Mouse (Mus musculus) limb, embryonic 14.5 days (tissue): ENCODE data around the gene Hexim1. TPM values are rescaled to one million over a fixed set of nuclear protein-coding genes. Genes with fewer than 3 reads are reported as not detected.

Source experiments
- ATAC-seq: fragments of 200-750 bp; cut with Nextera tagmentation; 2 replicates; pipeline ENCODE4 v1.8.0; 2017; ENCODE audit warnings: low read depth, moderate number of reproducible peaks, moderate TSS enrichment; ENCODE audit not compliant: low FRiP score
- DNase-seq: peaks from one replicate; pipeline ENCODE4 v3.0.0-alpha.2; 2015; ENCODE audit warnings: low spot score
- H3K27ac ChIP-seq: fragments of 300-500 bp; sonication (generic); replicated peaks from 2 replicates; pipeline ENCODE4 v1.5.1; 2014; ENCODE audit warnings: low read depth, mild to moderate bottlenecking, low read length, moderate library complexity, mixed read lengths
- H3K27me3 ChIP-seq: fragments of 300-500 bp; sonication (generic); 2 replicates; pipeline ENCODE4 v1.6.1; 2014; ENCODE audit warnings: low read length, mixed read lengths; ENCODE audit not compliant: control insufficient read depth, insufficient read depth
- H3K36me3 ChIP-seq: fragments of 300-500 bp; sonication (generic); 2 replicates; pipeline ENCODE4 v1.6.1; 2014; ENCODE audit warnings: mild to moderate bottlenecking, low read length, moderate library complexity, mixed read lengths; ENCODE audit not compliant: control insufficient read depth, insufficient read depth
- H3K4me1 ChIP-seq: fragments of 300-500 bp; sonication (generic); 2 replicates; pipeline ENCODE4 v1.6.1; 2014; ENCODE audit warnings: antibody characterized with exemption, low read length, mixed read lengths; ENCODE audit not compliant: control insufficient read depth, insufficient read depth
- H3K4me2 ChIP-seq: fragments of 300-500 bp; sonication (generic); replicated peaks from 2 replicates; pipeline ENCODE4 v1.6.1; 2014; ENCODE audit warnings: low read depth, mild to moderate bottlenecking, low read length, moderate library complexity; ENCODE audit not compliant: severe bottlenecking
- H3K4me3 ChIP-seq: fragments of 300-500 bp; sonication (generic); replicated peaks from 2 replicates; pipeline ENCODE4 v1.5.1; 2014; ENCODE audit warnings: low read length
- H3K9ac ChIP-seq: fragments of 300-500 bp; sonication (generic); 2 replicates; pipeline ENCODE4 v1.6.1; 2014; ENCODE audit warnings: mild to moderate bottlenecking, low read depth, low read length, moderate library complexity; ENCODE audit not compliant: severe bottlenecking
- H3K9me3 ChIP-seq: fragments of 300-500 bp; sonication (generic); 2 replicates; pipeline ENCODE4 v1.6.1; 2016; ENCODE audit warnings: low read length; ENCODE audit not compliant: control insufficient read depth
- POLR2A ChIP-seq: fragments of 200-500 bp; IDR thresholded peaks from 2 replicates; pipeline ENCODE4 v1.8.0; 2012; ENCODE audit warnings: inconsistent platforms, mild to moderate bottlenecking, moderate library complexity, borderline replicate concordance; ENCODE audit not compliant: insufficient read depth, insufficient read length; ENCODE audit errors: extremely low read depth
- WGBS: fragments of 180-500 bp; shearing (Covaris S2); extraction: QIAGEN DNeasy Blood & Tissue Kit; methylation state at CpG from one replicate; pipeline ENCODE4 v1.1.7; 2014; 5-methylcytosine and 5-hydroxymethylcytosine counted together
- polyA plus RNA-seq, 2 experiments: library from polyadenylated mRNA; depleted of rRNA in 1 of 2; stranded (reverse) in 1 of 2; unstranded in 1 of 2; fragments of >200 nt; fragmentation: Nextera tagmentation in 1 of 2; extraction: Ambion mirVana in 1 of 2; gene quantifications; 2 replicates each; pipeline versions ENCODE4 v1.2.1 to v1.2.3; 2012 to 2014

The Hexim1 gene
- polyA plus RNA-seq, 2 experiments: 7.5 to 21.1 TPM

- H3K4me3 ChIP-seq: no peak overlapping the region
- peaks cover 3% of the 10 kb centered on the region; the same call in 1 of the 2 replicates for H3K4me1 ChIP-seq
- TF ChIP-seq POLR2A: no peak
- H3K27me3 ChIP-seq: no peaks in the 10 kb centered on the region
- no peak overlapping the region for H3K9ac ChIP-seq
- ATAC-seq: no peak
- H3K4me2 ChIP-seq: no peak overlapping the region
- no peaks in the 10 kb centered on the region for H3K9me3 ChIP-seq
- no peak overlapping the region for H3K27ac ChIP-seq
- WGBS: 75% methylated on average over 7 of the region's 7 CpGs
- no peak for DNase-seq
- no peaks in the 10 kb centered on the region for H3K36me3 ChIP-seq
Observed at GRCm38 (mm10) chr11:103161449-103161848, 45.4 kb downstream of the Hexim1 start.

GRCm38 (mm10) chr11:103162132-103162531, 46.1 kb downstream of the Hexim1 start:
- Histone ChIP-seq H3K9me3 (no peaks in the 10 kb centered on the region), H3K4me3 (no peak overlapping the region), H3K36me3 (no peaks in the 10 kb centered on the region), H3K9ac (no peak overlapping the region), H3K27ac (no peak overlapping the region), H3K4me2 (no peak overlapping the region), H3K27me3 (no peaks in the 10 kb centered on the region), H3K4me1 (peaks cover 3% of the 10 kb centered on the region; the same call in 1 of the 2 replicates)
- TF ChIP-seq POLR2A: no peak
- ATAC-seq (no peak), DNase-seq (no peak)
- WGBS: 84% methylated on average over 5 of the region's 5 CpGs

- H3K4me3 ChIP-seq: no peak overlapping the region
- DNase-seq (no peak), ATAC-seq (no peak)
- H3K27ac ChIP-seq: no peak overlapping the region
- H3K9me3 ChIP-seq: no peaks in the 10 kb centered on the region
- no peak overlapping the region for H3K4me2 ChIP-seq
- H3K27me3 ChIP-seq: peaks cover 6% of the 10 kb centered on the region
- WGBS: 33% methylated on average over 10 of the region's 10 CpGs
- H3K36me3 ChIP-seq: no peaks in the 10 kb centered on the region
- peaks cover 3% of the 10 kb centered on the region; the same call in 1 of the 2 replicates for H3K4me1 ChIP-seq
- no peak overlapping the region for H3K9ac ChIP-seq
- no peak for TF ChIP-seq POLR2A
Observed at GRCm38 (mm10) chr11:103164391-103164790, 48.4 kb downstream of the Hexim1 start.

GRCm38 (mm10) chr11:103168690-103169390, 52.8 kb downstream of the Hexim1 start:
- Histone ChIP-seq H3K9ac (no peak overlapping the region), H3K4me3 (no peak overlapping the region), H3K27ac (no peak overlapping the region), H3K27me3 (peaks cover 42% of the 10 kb centered on the region), H3K36me3 (no peaks in the 10 kb centered on the region), H3K9me3 (no peaks in the 10 kb centered on the region), H3K4me1 (peaks cover 5% of the 10 kb centered on the region; the same call in 1 of the 2 replicates), H3K4me2 (no peak overlapping the region)
- peak; percentile 54 for DNase-seq
- no peak for TF ChIP-seq POLR2A
- WGBS: 27% methylated on average over 9 of the region's 9 CpGs
- no peak for ATAC-seq

Other genes starting within 250 kb of the Hexim1 start
- 95.0 and 113 TPM in 2 replicates for gene Eftud2, start 235.2 kb upstream of the Hexim1 start, polyA plus RNA-seq (2012; rRNA removed)
- gene Eftud2, start 235.2 kb upstream of the Hexim1 start, polyA plus RNA-seq (2014; fragmentation: Nextera tagmentation; extraction: Ambion mirVana): 137 and 149 TPM in 2 replicates
- gene Ccdc103, start 235.0 kb upstream of the Hexim1 start, polyA plus RNA-seq (2012; rRNA removed): 0.34 and 0.41 TPM in 2 replicates
- gene Ccdc103, start 235.0 kb upstream of the Hexim1 start, polyA plus RNA-seq (2014; fragmentation: Nextera tagmentation; extraction: Ambion mirVana): 0.50 and 1.0 TPM in 2 replicates
- 0.04 TPM in 1 of 2 replicates, not detected in the other for gene Fam187a, start 231.1 kb upstream of the Hexim1 start, polyA plus RNA-seq (2012; rRNA removed)
- not detected in 2 replicates for gene Fam187a, start 231.1 kb upstream of the Hexim1 start, polyA plus RNA-seq (2014; fragmentation: Nextera tagmentation; extraction: Ambion mirVana)
- 0.48 and 0.65 TPM in 2 replicates for gene Gfap, start 215.3 kb upstream of the Hexim1 start, polyA plus RNA-seq (2012; rRNA removed)
- 0.48 and 0.50 TPM in 2 replicates for gene Gfap, start 215.3 kb upstream of the Hexim1 start, polyA plus RNA-seq (2014; fragmentation: Nextera tagmentation; extraction: Ambion mirVana)
- 24.5 and 30.3 TPM in 2 replicates for gene Kif18b, start 191.1 kb upstream of the Hexim1 start, polyA plus RNA-seq (2012; rRNA removed)
- 6.1 and 7.2 TPM in 2 replicates for gene Kif18b, start 191.1 kb upstream of the Hexim1 start, polyA plus RNA-seq (2014; fragmentation: Nextera tagmentation; extraction: Ambion mirVana)
- gene C1ql1, start 169.5 kb upstream of the Hexim1 start, polyA plus RNA-seq (2012; rRNA removed): 3.3 and 4.8 TPM in 2 replicates
- gene C1ql1, start 169.5 kb upstream of the Hexim1 start, polyA plus RNA-seq (2014; fragmentation: Nextera tagmentation; extraction: Ambion mirVana): 1.9 and 3.8 TPM in 2 replicates
- gene Nmt1, start 88.0 kb upstream of the Hexim1 start, polyA plus RNA-seq (2012; rRNA removed): 45.9 and 48.9 TPM in 2 replicates
- 50.2 and 53.9 TPM in 2 replicates for gene Nmt1, start 88.0 kb upstream of the Hexim1 start, polyA plus RNA-seq (2014; fragmentation: Nextera tagmentation; extraction: Ambion mirVana)
- 182 and 259 TPM in 2 replicates for gene Dcakd, start 87.9 kb upstream of the Hexim1 start, polyA plus RNA-seq (2012; rRNA removed)
- 173 and 185 TPM in 2 replicates for gene Dcakd, start 87.9 kb upstream of the Hexim1 start, polyA plus RNA-seq (2014; fragmentation: Nextera tagmentation; extraction: Ambion mirVana)
- 10.3 and 13.2 TPM in 2 replicates for gene Plcd3, start 14.6 kb upstream of the Hexim1 start, polyA plus RNA-seq (2012; rRNA removed)
- 3.8 and 4.9 TPM in 2 replicates for gene Plcd3, start 14.6 kb upstream of the Hexim1 start, polyA plus RNA-seq (2014; fragmentation: Nextera tagmentation; extraction: Ambion mirVana)
- gene Acbd4, start 14.5 kb upstream of the Hexim1 start, polyA plus RNA-seq (2012; rRNA removed): 11.2 and 14.2 TPM in 2 replicates
- 20.2 and 25.2 TPM in 2 replicates for gene Acbd4, start 14.5 kb upstream of the Hexim1 start, polyA plus RNA-seq (2014; fragmentation: Nextera tagmentation; extraction: Ambion mirVana)
- 9.4 and 10.8 TPM in 2 replicates for gene Hexim2, start 16.2 kb downstream of the Hexim1 start, polyA plus RNA-seq (2012; rRNA removed)
- 8.6 and 11.1 TPM in 2 replicates for gene Hexim2, start 16.2 kb downstream of the Hexim1 start, polyA plus RNA-seq (2014; fragmentation: Nextera tagmentation; extraction: Ambion mirVana)
- 3.7 and 3.8 TPM in 2 replicates for gene Fmnl1, start 54.9 kb downstream of the Hexim1 start, polyA plus RNA-seq (2012; rRNA removed)
- gene Fmnl1, start 54.9 kb downstream of the Hexim1 start, polyA plus RNA-seq (2014; fragmentation: Nextera tagmentation; extraction: Ambion mirVana): 2.5 and 2.6 TPM in 2 replicates
- gene 1700023F06Rik, start 92.3 kb downstream of the Hexim1 start, polyA plus RNA-seq (2012; rRNA removed): 0.56 and 0.57 TPM in 2 replicates
- gene 1700023F06Rik, start 92.3 kb downstream of the Hexim1 start, polyA plus RNA-seq (2014; fragmentation: Nextera tagmentation; extraction: Ambion mirVana): 0.88 and 1.5 TPM in 2 replicates
- not detected in 2 replicates for gene Spata32, start 102.2 kb downstream of the Hexim1 start, polyA plus RNA-seq (2012; rRNA removed)
- not detected in 2 replicates for gene Spata32, start 102.2 kb downstream of the Hexim1 start, polyA plus RNA-seq (2014; fragmentation: Nextera tagmentation; extraction: Ambion mirVana)
- 10.0 and 11.6 TPM in 2 replicates for gene Map3k14, start 151.2 kb downstream of the Hexim1 start, polyA plus RNA-seq (2012; rRNA removed)
- gene Map3k14, start 151.2 kb downstream of the Hexim1 start, polyA plus RNA-seq (2014; fragmentation: Nextera tagmentation; extraction: Ambion mirVana): 4.0 and 4.6 TPM in 2 replicates
- gene Arhgap27, start 247.5 kb downstream of the Hexim1 start, polyA plus RNA-seq (2012; rRNA removed): 14.1 and 16.7 TPM in 2 replicates
- gene Arhgap27, start 247.5 kb downstream of the Hexim1 start, polyA plus RNA-seq (2014; fragmentation: Nextera tagmentation; extraction: Ambion mirVana): 8.4 and 9.4 TPM in 2 replicates